Mouse (Mus musculus) lung, postnatal 0 days (tissue): ENCODE data around the gene Ankle1.

Experiments
- CTCF ChIP-seq: IDR thresholded peaks from 2 replicates; pipeline ENCODE4 v1.5.1; 2016; ENCODE audit warnings: antibody characterized with exemption, mild to moderate bottlenecking
- EP300 ChIP-seq: IDR thresholded peaks from 2 replicates; pipeline ENCODE4 v1.6.1; 2016; ENCODE audit warnings: antibody characterized with exemption, mild to moderate bottlenecking, control low read depth

GRCm38 (mm10) chr8:71379512-71380075, 26.2 kb upstream of the Ankle1 start:
- no peak for TF ChIP-seq CTCF
- no peak for TF ChIP-seq EP300
